Mouse (Mus musculus): ENCODE results near the gene Oxa1l. TPM values are rescaled to one million over a fixed set of nuclear protein-coding genes. Genes with fewer than 3 reads are reported as not detected.

The Oxa1l gene
- polyA plus RNA-seq, 1 experiment, result 28.6 TPM

- Histone ChIP-seq H3K4me1 (ENCODE audit: control insufficient read depth, insufficient read depth, low read length) (no peaks in the 10 kb centered on the region), H3K27me3 (ENCODE audit: control insufficient read depth, insufficient read depth, low read length) (no peaks in the 10 kb centered on the region), H3K4me3 (ENCODE audit: control insufficient read depth, low read depth, low read length) (no peak overlapping the region), H3K27ac (ENCODE audit: control insufficient read depth, insufficient read depth, low read depth, low read length) (no peak overlapping the region), H3K36me3 (ENCODE audit: control insufficient read depth, insufficient read depth, low read length) (no peaks in the 10 kb centered on the region)
- TF ChIP-seq CTCF (IDR thresholded peaks at IDR 0.05; ENCODE audit: control insufficient read depth, insufficient read depth, insufficient replicate concordance, low read depth, low read length), result no peak
- TF ChIP-seq POLR2A (IDR thresholded peaks at IDR 0.05; ENCODE audit: control insufficient read depth, low read depth, low read length), result no peak
These were observed 2.5 kb downstream of the Oxa1l start for GRCm38 (mm10) chr14:54363156-54363555.

GRCm38 (mm10) chr14:54365026-54365645 is 4.5 kb downstream of the Oxa1l start:
- no peaks in the 10 kb centered on the region for H3K4me1 ChIP-seq (ENCODE audit: control insufficient read depth, insufficient read depth, low read length)
- no peaks in the 10 kb centered on the region for H3K36me3 ChIP-seq (ENCODE audit: control insufficient read depth, insufficient read depth, low read length)
- TF ChIP-seq CTCF (IDR thresholded peaks at IDR 0.05; ENCODE audit: control insufficient read depth, insufficient read depth, insufficient replicate concordance, low read depth, low read length) (no peak), POLR2A (IDR thresholded peaks at IDR 0.05; ENCODE audit: control insufficient read depth, low read depth, low read length) (no peak)
- no peak overlapping the region for H3K4me3 ChIP-seq (ENCODE audit: control insufficient read depth, low read depth, low read length)
- no peak overlapping the region for H3K27ac ChIP-seq (ENCODE audit: control insufficient read depth, insufficient read depth, low read depth, low read length)
- H3K27me3 ChIP-seq (ENCODE audit: control insufficient read depth, insufficient read depth, low read length), result no peaks in the 10 kb centered on the region

GRCm38 (mm10) chr14:54366581-54366980 is 5.9 kb downstream of the Oxa1l start:
- Histone ChIP-seq H3K4me3 (ENCODE audit: control insufficient read depth, low read depth, low read length) (no peak overlapping the region), H3K27me3 (ENCODE audit: control insufficient read depth, insufficient read depth, low read length) (no peaks in the 10 kb centered on the region), H3K27ac (ENCODE audit: control insufficient read depth, insufficient read depth, low read depth, low read length) (no peak overlapping the region), H3K36me3 (ENCODE audit: control insufficient read depth, insufficient read depth, low read length) (no peaks in the 10 kb centered on the region), H3K4me1 (ENCODE audit: control insufficient read depth, insufficient read depth, low read length) (no peaks in the 10 kb centered on the region)
- no peak for TF ChIP-seq CTCF (IDR thresholded peaks at IDR 0.05; ENCODE audit: control insufficient read depth, insufficient read depth, insufficient replicate concordance, low read depth, low read length)
- no peak for TF ChIP-seq POLR2A (IDR thresholded peaks at IDR 0.05; ENCODE audit: control insufficient read depth, low read depth, low read length)

GRCm38 (mm10) chr14:54367429-54368060 is 6.9 kb downstream of the Oxa1l start:
- Histone ChIP-seq H3K4me3 (ENCODE audit: control insufficient read depth, low read depth, low read length) (no peak overlapping the region), H3K36me3 (ENCODE audit: control insufficient read depth, insufficient read depth, low read length) (no peaks in the 10 kb centered on the region), H3K27ac (ENCODE audit: control insufficient read depth, insufficient read depth, low read depth, low read length) (no peak overlapping the region), H3K27me3 (ENCODE audit: control insufficient read depth, insufficient read depth, low read length) (no peaks in the 10 kb centered on the region), H3K4me1 (ENCODE audit: control insufficient read depth, insufficient read depth, low read length) (no peaks in the 10 kb centered on the region)
- TF ChIP-seq CTCF (IDR thresholded peaks at IDR 0.05; ENCODE audit: control insufficient read depth, insufficient read depth, insufficient replicate concordance, low read depth, low read length) (no peak), POLR2A (IDR thresholded peaks at IDR 0.05; ENCODE audit: control insufficient read depth, low read depth, low read length) (0 out of 2 replicates have a peak, but pooled peaks have one; percentile 13)

- no peak for TF ChIP-seq CTCF (IDR thresholded peaks at IDR 0.05; ENCODE audit: control insufficient read depth, insufficient read depth, insufficient replicate concordance, low read depth, low read length)
- TF ChIP-seq POLR2A (IDR thresholded peaks at IDR 0.05; ENCODE audit: control insufficient read depth, low read depth, low read length), result no peak
- H3K4me1 ChIP-seq (ENCODE audit: control insufficient read depth, insufficient read depth, low read length), result no peaks in the 10 kb centered on the region
- H3K27ac ChIP-seq (ENCODE audit: control insufficient read depth, insufficient read depth, low read depth, low read length), result no peak overlapping the region
- no peaks in the 10 kb centered on the region for H3K27me3 ChIP-seq (ENCODE audit: control insufficient read depth, insufficient read depth, low read length)
- no peaks in the 10 kb centered on the region for H3K36me3 ChIP-seq (ENCODE audit: control insufficient read depth, insufficient read depth, low read length)
- H3K4me3 ChIP-seq (ENCODE audit: control insufficient read depth, low read depth, low read length), result no peak overlapping the region
These were observed 8.7 kb downstream of the Oxa1l start for GRCm38 (mm10) chr14:54369372-54369771.

- Histone ChIP-seq H3K27ac (ENCODE audit: control insufficient read depth, insufficient read depth, low read depth, low read length) (no peak overlapping the region), H3K27me3 (ENCODE audit: control insufficient read depth, insufficient read depth, low read length) (no peaks in the 10 kb centered on the region), H3K4me3 (ENCODE audit: control insufficient read depth, low read depth, low read length) (no peak overlapping the region), H3K36me3 (ENCODE audit: control insufficient read depth, insufficient read depth, low read length) (no peaks in the 10 kb centered on the region), H3K4me1 (ENCODE audit: control insufficient read depth, insufficient read depth, low read length) (no peaks in the 10 kb centered on the region)
- TF ChIP-seq POLR2A (IDR thresholded peaks at IDR 0.05; ENCODE audit: control insufficient read depth, low read depth, low read length) (no peak), CTCF (IDR thresholded peaks at IDR 0.05; ENCODE audit: control insufficient read depth, insufficient read depth, insufficient replicate concordance, low read depth, low read length) (no peak)
These were observed 10.0 kb downstream of the Oxa1l start for GRCm38 (mm10) chr14:54370595-54370994.

GRCm38 (mm10) chr14:54371460-54371859 is 10.8 kb downstream of the Oxa1l start:
- H3K36me3 ChIP-seq (ENCODE audit: control insufficient read depth, insufficient read depth, low read length), result no peaks in the 10 kb centered on the region
- TF ChIP-seq CTCF (IDR thresholded peaks at IDR 0.05; ENCODE audit: control insufficient read depth, insufficient read depth, insufficient replicate concordance, low read depth, low read length), result no peak
- no peak for TF ChIP-seq POLR2A (IDR thresholded peaks at IDR 0.05; ENCODE audit: control insufficient read depth, low read depth, low read length)
- H3K27me3 ChIP-seq (ENCODE audit: control insufficient read depth, insufficient read depth, low read length), result no peaks in the 10 kb centered on the region
- peak overlapping the region; percentile 37 for H3K4me3 ChIP-seq (ENCODE audit: control insufficient read depth, low read depth, low read length)
- H3K4me1 ChIP-seq (ENCODE audit: control insufficient read depth, insufficient read depth, low read length), result no peaks in the 10 kb centered on the region
- H3K27ac ChIP-seq (ENCODE audit: control insufficient read depth, insufficient read depth, low read depth, low read length), result no peak overlapping the region

Measured in testis, adult 2 months (tissue).